Mouse (Mus musculus) right cerebral cortex, postnatal 4 days (tissue): ENCODE data around the gene Guk1.

Source experiments
- DNase-seq: peaks from one replicate; pipeline ENCODE4 v3.0.0-alpha.2; 2022

The Guk1 gene

GRCm38 (mm10) chr11:59209580-59209979, 17.6 kb upstream of the Guk1 start:
- DNase-seq: no peak

GRCm38 (mm10) chr11:59209003-59209441, 17.0 kb upstream of the Guk1 start:
- peak; percentile 59 for DNase-seq

- DNase-seq: peak; percentile 94
Measured at GRCm38 (mm10) chr11:59208153-59208831, 16.3 kb upstream of the Guk1 start, which contains the start of gene 2310033P09Rik. Gene 2310033P09Rik, plus strand, starts transcription at chr11:59208321.

GRCm38 (mm10) chr11:59202081-59202995, 10.3 kb upstream of the Guk1 start, which contains the start of gene Mrpl55:
Gene Mrpl55, plus strand, starts transcription at chr11:59202486.
- DNase-seq: peak; percentile 95

- DNase-seq: no peak
Measured at GRCm38 (mm10) chr11:59201216-59202002, 9.4 kb upstream of the Guk1 start.

GRCm38 (mm10) chr11:59196230-59196629, 4.2 kb upstream of the Guk1 start:
- no peak for DNase-seq

GRCm38 (mm10) chr11:59191231-59192058, 567 bp downstream of the Guk1 start:
- peak; percentile 85 for DNase-seq

GRCm38 (mm10) chr11:59187706-59188105, 4.3 kb downstream of the Guk1 start:
- no peak for DNase-seq

- no peak for DNase-seq
Measured at GRCm38 (mm10) chr11:59185490-59185889, 6.5 kb downstream of the Guk1 start.

GRCm38 (mm10) chr11:59183821-59184220, 8.2 kb downstream of the Guk1 start:
- peak; percentile 42 for DNase-seq

GRCm38 (mm10) chr11:59182864-59183331, 9.1 kb downstream of the Guk1 start, which contains the start of gene Gjc2:
Gene Gjc2, minus strand, starts transcription at chr11:59183213.
- no peak for DNase-seq

GRCm38 (mm10) chr11:59176921-59177320, 15.1 kb downstream of the Guk1 start:
- no peak for DNase-seq

GRCm38 (mm10) chr11:59176475-59176874, 15.5 kb downstream of the Guk1 start:
- DNase-seq: no peak

- no peak for DNase-seq
Measured at GRCm38 (mm10) chr11:59174189-59174838, 17.7 kb downstream of the Guk1 start.

GRCm38 (mm10) chr11:59170549-59170948, 21.5 kb downstream of the Guk1 start:
- DNase-seq: no peak

GRCm38 (mm10) chr11:59169807-59170206, 22.2 kb downstream of the Guk1 start:
- no peak for DNase-seq

GRCm38 (mm10) chr11:59165616-59166241, 26.3 kb downstream of the Guk1 start:
- DNase-seq: no peak

GRCm38 (mm10) chr11:59164384-59164783, 27.6 kb downstream of the Guk1 start:
- no peak for DNase-seq

- peak; percentile 95 for DNase-seq
Measured at GRCm38 (mm10) chr11:59163255-59164236, 28.5 kb downstream of the Guk1 start, which contains the start of gene Iba57. Gene Iba57, minus strand, starts transcription at chr11:59163739.
